Mouse (Mus musculus) lung, embryonic 16.5 days (tissue): Measurements from ENCODE around the gene Defb15. TPM values are rescaled to one million over a fixed set of nuclear protein-coding genes. Genes with fewer than 3 reads are reported as not detected.
"Not testable (repeated sequence)": the region's sequence is repeated elsewhere in the genome, so short reads cannot be mapped to it uniquely, and the experiment has no call there.

Source experiments
- ATAC-seq: fragments of 200-750 bp; cut with Nextera tagmentation; 2 replicates; pipeline ENCODE4 v1.8.0; 2017; ENCODE audit warnings: low read depth, mild to moderate bottlenecking, moderate library complexity
- H3K27ac ChIP-seq: fragments of 300-500 bp; sonication (generic); 2 replicates; pipeline ENCODE4 v1.5.1; 2014; ENCODE audit warnings: mild to moderate bottlenecking, control low read depth, low read length
- H3K27me3 ChIP-seq: fragments of 300-500 bp; sonication (generic); 2 replicates; pipeline ENCODE4 v1.6.1; 2014; ENCODE audit warnings: low read depth, low read length, mixed read lengths; ENCODE audit not compliant: control insufficient read depth, insufficient read depth
- H3K36me3 ChIP-seq: fragments of 300-500 bp; sonication (generic); 2 replicates; pipeline ENCODE4 v1.6.1; 2014; ENCODE audit warnings: low read length; ENCODE audit not compliant: control insufficient read depth, insufficient read depth
- H3K4me1 ChIP-seq: fragments of 300-500 bp; sonication (generic); replicated peaks from 2 replicates; pipeline ENCODE4 v1.6.1; 2014; ENCODE audit warnings: low read length, mixed read lengths; ENCODE audit not compliant: control insufficient read depth, insufficient read depth
- H3K4me2 ChIP-seq: fragments of 300-500 bp; sonication (generic); 2 replicates; pipeline ENCODE4 v1.6.1; 2014; ENCODE audit warnings: low read depth, low read length, control low read depth
- H3K4me3 ChIP-seq: fragments of 300-500 bp; sonication (generic); 2 replicates; pipeline ENCODE4 v1.5.1; 2014; ENCODE audit warnings: mild to moderate bottlenecking, low read length, control low read depth
- H3K9ac ChIP-seq: fragments of 300-500 bp; sonication (generic); 2 replicates; pipeline ENCODE4 v1.6.1; 2014; ENCODE audit warnings: low read length, control low read depth
- H3K9me3 ChIP-seq: fragments of 300-500 bp; sonication (generic); 2 replicates; pipeline ENCODE4 v1.6.1; 2016; ENCODE audit warnings: low read length; ENCODE audit not compliant: control insufficient read depth
- WGBS: fragments of 180-500 bp; shearing (Covaris S2); extraction: QIAGEN DNeasy Blood & Tissue Kit; methylation state at CpG from one replicate; pipeline ENCODE4 v1.1.7; 2014; 5-methylcytosine and 5-hydroxymethylcytosine counted together
- polyA plus RNA-seq: library from polyadenylated mRNA; unstranded; fragments of >200 nt; fragmentation: Nextera tagmentation; extraction: Ambion mirVana; gene quantifications from 2 replicates; pipeline ENCODE4 v1.2.1, GENCODE M21; 2015

The Defb15 gene
- polyA plus RNA-seq, 1 experiment from 2014 or later = not detected

DNA sequence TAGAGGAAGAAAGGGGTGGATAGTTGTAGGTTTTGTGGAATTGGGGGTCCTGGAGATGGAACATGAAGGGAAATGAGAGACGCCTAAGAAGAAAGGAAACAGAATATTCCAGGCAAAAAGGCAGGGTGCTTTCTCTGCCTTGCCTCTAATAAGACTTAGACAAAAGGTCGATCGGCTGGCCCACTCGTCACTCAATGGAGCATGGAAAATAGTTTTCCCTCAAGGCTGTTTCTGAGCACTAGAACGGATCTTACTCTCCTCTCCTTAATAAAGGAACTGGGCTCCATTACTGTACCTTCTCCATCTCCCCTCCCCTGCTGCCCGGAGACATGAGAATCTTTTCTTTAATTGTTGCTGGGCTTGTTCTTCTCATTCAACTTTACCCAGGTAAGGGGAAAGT lies 14.0 kb upstream of the Defb15 start, which contains the start of gene Defb13:
Defb13 (plus strand) TSS at position 301 of the 400 bp plus-strand sequence.
- Histone ChIP-seq H3K4me1 (no peaks in the 10 kb centered on the region), H3K4me3 (no peak within 1 kb of the TSS), H3K9me3 (no peaks in the 10 kb centered on the region), H3K27me3 (no peaks in the 10 kb centered on the region), H3K9ac (no peak within 1 kb of the TSS), H3K4me2 (no peak within 1 kb of the TSS), H3K27ac (no peak within 1 kb of the TSS), H3K36me3 (no peaks in the 10 kb centered on the region)
- no peak for ATAC-seq
- 86% methylated on average over 6 of the region's 6 CpGs for WGBS

- not testable (repeated sequence) for H3K27me3 ChIP-seq, H3K9me3 ChIP-seq, H3K4me3 ChIP-seq, H3K36me3 ChIP-seq, H3K9ac ChIP-seq, H3K4me1 ChIP-seq, H3K27ac ChIP-seq, ATAC-seq, H3K4me2 ChIP-seq
- 80% methylated on average over 4 of the region's 4 CpGs for WGBS
Measured at GRCm38 (mm10) chr8:21938052-21938451, 5.5 kb upstream of the Defb15 start, which contains the start of gene Defb35. Gene Defb35 (plus strand): TSS chr8:21938352.

DNA sequence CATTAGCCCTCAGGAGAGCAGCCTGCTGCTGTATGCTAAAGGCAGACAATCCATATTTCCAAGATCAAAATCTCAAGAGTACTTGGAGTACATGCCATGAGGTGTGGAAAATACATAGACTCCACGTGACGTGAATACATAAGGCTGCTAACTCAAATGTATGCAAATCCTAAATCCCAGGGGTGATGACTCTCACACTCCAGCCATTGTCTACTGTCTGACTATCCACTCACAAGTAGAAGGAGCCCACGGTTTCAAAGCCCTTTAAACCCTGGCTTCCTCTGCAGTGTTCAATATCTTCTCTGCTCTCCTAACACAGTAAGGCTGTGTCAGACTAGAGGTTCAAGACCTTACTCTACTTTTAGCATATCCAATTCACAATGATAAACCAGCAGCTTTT lies 1.8 kb downstream of the Defb15 start:
- H3K4me2 ChIP-seq, H3K9me3 ChIP-seq, H3K27ac ChIP-seq, H3K9ac ChIP-seq, H3K36me3 ChIP-seq, H3K4me1 ChIP-seq, ATAC-seq, H3K4me3 ChIP-seq, H3K27me3 ChIP-seq: not testable (repeated sequence)
- WGBS = 76% methylated on average over 3 of the region's 3 CpGs

GRCm38 (mm10) chr8:21915625-21916024 lies 16.9 kb downstream of the Defb15 start:
- no peak for ATAC-seq
- Histone ChIP-seq H3K4me2 (no peak overlapping the region), H3K4me3 (no peak overlapping the region), H3K9ac (no peak overlapping the region), H3K27me3 (no peaks in the 10 kb centered on the region), H3K27ac (no peak overlapping the region), H3K4me1 (no peaks in the 10 kb centered on the region), H3K36me3 (no peaks in the 10 kb centered on the region), H3K9me3 (no peaks in the 10 kb centered on the region)
- 81% methylated on average over 3 of the region's 3 CpGs for WGBS

DNA sequence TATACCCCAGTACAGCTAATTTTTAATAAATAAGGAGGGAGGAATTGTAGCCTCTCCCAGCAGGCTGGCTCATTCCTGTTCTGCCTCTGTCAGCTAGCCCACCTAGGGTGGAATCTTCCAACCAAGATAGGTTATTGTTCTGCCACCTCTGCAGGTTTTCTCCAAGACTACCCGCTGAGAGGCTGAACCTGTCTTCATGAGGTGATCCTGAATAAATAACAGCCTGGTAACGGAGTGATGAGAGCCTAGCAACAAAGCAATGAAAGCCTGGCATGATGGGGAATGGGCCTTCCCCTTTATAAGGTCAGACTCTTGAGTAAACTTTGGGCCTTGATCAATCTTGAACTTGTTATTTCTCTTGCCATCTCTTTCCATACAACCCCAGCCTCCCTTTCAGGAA lies 20.0 kb downstream of the Defb15 start:
- Histone ChIP-seq H3K27ac (no peak overlapping the region), H3K4me3 (no peak overlapping the region), H3K9ac (no peak overlapping the region), H3K4me2 (no peak overlapping the region), H3K9me3 (no peaks in the 10 kb centered on the region), H3K36me3 (no peaks in the 10 kb centered on the region), H3K4me1 (no peaks in the 10 kb centered on the region), H3K27me3 (no peaks in the 10 kb centered on the region)
- no peak for ATAC-seq
- 27% methylated on average over 2 of the region's 2 CpGs for WGBS

- WGBS = 19% methylated on average over 1 of the region's 1 CpGs
- no peak for ATAC-seq
- H3K4me3 ChIP-seq = no peak overlapping the region
Measured at GRCm38 (mm10) chr8:21911931-21912330, 20.6 kb downstream of the Defb15 start.

DNA sequence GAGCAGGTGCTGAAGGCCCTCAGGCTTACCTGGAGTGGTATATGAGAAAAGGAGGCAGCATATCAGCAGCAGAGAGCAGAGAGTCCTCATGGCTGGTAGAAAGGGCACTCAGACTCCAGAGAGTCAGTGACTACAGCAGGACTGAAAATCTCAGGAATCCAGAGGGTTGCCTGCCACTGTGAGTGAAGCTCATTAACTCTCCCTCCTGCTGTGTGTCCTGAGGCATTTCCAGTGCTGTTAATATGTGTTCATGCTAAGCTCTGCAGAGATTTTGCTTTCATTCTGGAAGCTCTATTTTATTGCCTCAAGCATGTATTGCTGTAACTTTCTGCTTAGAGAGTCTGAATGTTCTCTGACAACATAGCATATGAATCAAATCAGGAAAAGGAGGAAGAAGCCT lies 26.2 kb downstream of the Defb15 start, which contains the start of gene Defb11:
Defb11 (minus strand) TSS at position 123 of the 400 bp plus-strand sequence.
- not testable (repeated sequence) for ATAC-seq, H3K4me3 ChIP-seq, H3K4me1 ChIP-seq, H3K36me3 ChIP-seq, H3K4me2 ChIP-seq, H3K9ac ChIP-seq, H3K9me3 ChIP-seq, H3K27ac ChIP-seq, H3K27me3 ChIP-seq

More at GRCm38 (mm10) chr8:21911931-21912330, 20.6 kb downstream of the Defb15 start:
- Histone ChIP-seq H3K4me2 (no peak overlapping the region), H3K4me1 (no peaks in the 10 kb centered on the region), H3K36me3 (no peaks in the 10 kb centered on the region), H3K27me3 (no peaks in the 10 kb centered on the region), H3K27ac (no peak overlapping the region), H3K9ac (no peak overlapping the region), H3K9me3 (no peaks in the 10 kb centered on the region)

- not testable (repeated sequence) for H3K4me1 ChIP-seq, ATAC-seq, H3K9me3 ChIP-seq, H3K9ac ChIP-seq, H3K27ac ChIP-seq, H3K36me3 ChIP-seq, H3K27me3 ChIP-seq, H3K4me2 ChIP-seq, H3K4me3 ChIP-seq
Measured at GRCm38 (mm10) chr8:21885321-21885720, 47.2 kb downstream of the Defb15 start, which contains the start of gene Defb9. Gene Defb9 (minus strand): TSS chr8:21885421.
